Mouse (Mus musculus) megakaryocyte-erythroid progenitor cell, adult 5-6 weeks (primary cell): ENCODE measurements at regions not wholly inside any gene's neighbourhood (a gene's known extent, or its start where the extent isn't known, plus 50 kb on each side); places are given as distances from the start of the nearest gene placed in this dataset.
A peak's percentile ranks its signal among the peaks of the same experiment; 100 is the strongest.

ENCODE experiments used
- ATAC-seq: replicated peaks from 2 replicates; pipeline ENCODE4 v1.8.0; 2016; ENCODE audit warnings: mild to moderate bottlenecking, inconsistent platforms; ENCODE audit not compliant: severe bottlenecking, poor library complexity, low FRiP score, low TSS enrichment

DNA sequence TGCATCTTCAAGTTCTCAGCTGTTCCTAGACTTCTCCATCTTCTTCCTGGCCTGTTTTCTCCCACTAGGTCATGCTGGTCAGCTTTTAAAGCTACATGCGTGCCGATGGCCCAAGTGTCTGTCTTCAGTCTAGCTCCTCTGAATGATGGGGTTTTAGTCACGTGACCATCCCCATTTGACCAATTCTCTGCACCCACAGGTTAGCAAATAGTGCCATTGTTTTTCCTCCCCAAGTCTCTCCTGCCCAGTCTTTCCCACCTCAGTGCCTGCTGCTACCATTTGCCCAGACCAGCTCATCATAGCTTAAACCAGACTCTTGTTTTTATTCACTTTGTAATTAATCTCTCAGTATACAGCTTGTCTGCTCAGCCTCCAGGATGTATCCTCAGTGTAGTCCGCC, 62.3 kb downstream of the Zfp706 start:
- no peak for ATAC-seq

DNA sequence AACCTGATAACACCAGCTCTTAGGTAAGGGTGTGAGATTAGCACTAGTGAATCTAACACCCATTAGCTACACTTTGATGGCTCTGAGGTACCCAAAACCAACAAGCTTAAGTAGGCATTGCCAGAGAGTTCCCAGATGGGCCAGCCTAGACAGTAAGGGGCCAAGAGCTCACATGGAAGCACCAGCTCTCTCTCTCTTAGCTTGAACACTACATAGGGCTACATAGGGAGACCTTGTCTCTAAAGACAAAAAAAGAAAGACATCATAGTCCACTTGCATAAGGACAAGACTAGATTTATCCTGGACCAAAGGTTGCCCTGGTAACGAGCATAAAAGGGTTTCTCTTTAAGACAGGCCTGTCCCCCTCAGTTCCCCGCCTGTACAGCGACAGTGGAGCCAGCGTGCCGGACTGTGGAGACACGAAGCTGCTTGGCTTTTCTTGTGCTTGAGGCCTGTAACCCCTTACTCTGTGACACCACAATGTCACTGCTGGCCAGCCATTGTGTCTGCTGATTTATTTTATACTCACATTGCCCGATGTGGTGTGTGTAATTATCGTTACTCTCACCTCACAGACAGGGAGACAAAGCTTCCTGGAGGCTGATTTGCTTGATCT, 62.9 kb downstream of the Zfp706 start:
- ATAC-seq: no peak

DNA sequence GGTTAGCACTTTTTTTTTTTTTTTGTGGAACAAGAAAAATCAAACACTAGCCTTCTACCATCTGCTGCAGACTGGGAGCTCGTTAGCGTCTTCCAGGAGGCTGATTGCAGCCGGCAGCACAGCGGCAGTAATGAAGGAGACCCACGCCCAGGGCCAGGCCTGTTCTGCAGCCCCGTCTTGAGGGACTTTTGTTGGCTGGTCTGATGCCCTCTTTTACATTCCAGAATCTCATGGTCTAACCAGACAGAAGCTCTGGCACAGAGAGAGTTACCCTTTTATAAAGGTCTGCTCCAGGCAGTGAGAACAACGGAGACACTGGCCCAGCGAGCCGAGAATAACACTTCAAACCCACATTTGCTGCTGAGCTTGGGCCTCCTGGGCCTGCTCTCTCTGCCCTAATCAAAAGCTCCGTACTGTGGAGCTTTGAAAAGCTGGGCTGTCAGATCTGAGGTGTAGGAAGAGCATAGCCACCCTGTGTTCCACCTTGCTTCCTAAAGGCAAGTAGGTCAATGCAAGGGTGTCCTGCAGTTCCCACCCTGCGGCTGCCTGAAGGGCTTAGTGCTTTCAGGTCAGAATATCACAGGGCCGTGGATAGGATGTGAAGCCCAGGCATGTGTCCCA, 64.0 kb downstream of the Zfp706 start:
- no peak for ATAC-seq

DNA sequence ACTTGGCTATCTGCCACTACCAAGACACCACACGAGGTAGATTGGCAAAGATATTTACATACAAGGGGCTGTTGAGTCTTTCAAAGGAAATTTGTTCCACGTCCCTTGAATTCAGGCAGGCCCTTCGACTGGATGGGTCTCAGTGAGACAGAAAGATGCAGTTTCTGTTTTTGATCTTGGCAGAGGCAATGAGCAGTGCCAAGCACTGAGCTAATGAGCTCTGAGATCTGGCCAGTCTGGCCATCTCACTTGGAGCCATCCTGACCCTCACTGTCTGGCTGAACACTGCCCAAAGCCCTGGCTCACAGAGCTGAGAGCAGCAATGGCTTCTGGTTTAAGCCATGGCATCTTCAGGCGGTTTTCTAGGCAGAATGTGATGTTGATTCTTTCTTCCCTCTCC, 65.3 kb downstream of the Zfp706 start:
- no peak for ATAC-seq

DNA sequence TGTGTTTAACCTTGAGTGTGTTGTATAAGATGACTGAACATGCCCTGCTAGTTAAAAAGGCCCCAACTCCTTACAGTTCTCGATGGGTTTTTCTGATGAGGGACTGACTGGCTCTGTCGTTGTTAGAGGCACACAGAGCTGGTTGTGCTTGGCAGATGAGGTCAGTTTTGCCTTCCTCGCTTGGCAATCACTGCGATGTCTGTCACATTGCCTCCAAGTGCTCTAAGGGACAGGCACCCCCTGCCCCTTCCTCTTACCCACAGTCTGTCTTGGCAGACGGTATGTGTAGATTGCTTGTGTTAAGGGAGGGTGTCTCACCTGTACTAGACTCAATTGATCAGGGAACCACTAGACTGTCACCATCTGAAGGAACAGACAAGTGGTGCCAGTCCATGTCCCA, 65.8 kb downstream of the Zfp706 start:
- no peak for ATAC-seq

DNA sequence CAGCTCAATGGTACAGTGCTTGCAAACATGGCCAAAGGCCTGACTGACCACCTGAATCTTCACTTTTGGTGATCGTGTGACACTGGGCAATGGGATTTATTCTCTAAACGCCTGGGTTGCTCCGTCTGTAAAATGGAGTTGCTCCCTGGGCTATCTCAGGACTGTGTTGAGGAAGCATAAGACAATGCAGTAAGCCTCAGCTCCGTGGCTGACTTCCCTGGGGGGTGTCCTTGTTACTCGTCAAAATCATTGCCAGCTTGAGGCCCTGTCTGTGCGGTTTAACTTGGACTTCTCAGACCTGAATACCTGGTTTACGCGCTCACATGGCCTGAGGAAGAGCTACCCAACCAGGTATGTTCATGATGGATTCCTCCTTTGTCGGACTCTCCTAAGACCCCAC, 68.0 kb downstream of the Zfp706 start:
- no peak for ATAC-seq

DNA sequence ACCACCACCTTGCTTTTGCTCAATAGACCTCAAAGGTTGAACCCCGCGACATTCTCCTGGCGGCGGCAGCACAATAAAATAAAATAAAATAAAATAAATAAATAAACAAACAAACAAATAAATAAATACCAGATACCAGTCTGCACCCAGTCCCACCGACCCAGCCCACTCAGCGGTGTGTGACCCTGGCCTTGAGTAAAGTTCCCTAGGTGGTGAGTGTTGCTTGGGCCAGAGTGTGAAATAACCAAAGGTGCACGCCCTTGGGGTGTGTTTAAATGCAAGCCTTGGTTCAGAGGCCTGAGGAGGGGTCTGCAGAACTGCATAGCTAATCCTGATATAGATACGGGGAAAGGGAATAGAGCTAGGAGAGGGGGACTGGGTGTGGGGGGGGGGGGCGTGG, 68.4 kb downstream of the Zfp706 start:
- ATAC-seq: no peak

DNA sequence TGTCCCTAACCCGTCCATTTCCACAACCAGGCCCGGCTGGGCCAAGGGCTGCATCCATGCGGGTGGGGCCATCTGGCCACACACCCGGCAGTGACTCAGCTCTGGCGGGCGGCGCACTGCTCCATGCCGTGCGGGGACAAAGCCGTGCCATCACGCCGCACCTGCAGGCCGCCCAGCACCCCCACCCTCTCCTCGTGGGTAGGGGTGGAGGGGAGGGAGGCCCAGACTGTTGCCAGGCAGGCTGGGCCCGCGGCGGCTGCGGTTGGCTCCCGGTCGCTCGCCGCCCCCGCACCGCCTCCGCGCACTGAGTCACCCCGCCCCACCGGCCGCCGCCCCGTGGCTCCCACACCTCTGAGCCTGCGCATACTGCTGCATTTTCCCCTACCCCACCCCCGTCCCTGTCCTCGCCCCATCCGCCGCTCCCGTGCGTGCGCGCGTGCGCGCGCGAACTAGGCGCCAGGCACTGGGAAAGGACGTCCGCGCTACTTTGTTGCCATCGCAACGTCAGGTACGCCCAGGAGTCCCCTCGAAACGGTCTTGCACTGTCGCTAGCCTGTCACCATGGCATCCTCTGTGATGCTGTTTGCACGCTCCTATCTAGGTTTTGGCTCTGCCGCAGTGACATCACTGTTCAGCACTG, 68.9 kb downstream of the Zfp706 start:
- ATAC-seq: peak; percentile 78

DNA sequence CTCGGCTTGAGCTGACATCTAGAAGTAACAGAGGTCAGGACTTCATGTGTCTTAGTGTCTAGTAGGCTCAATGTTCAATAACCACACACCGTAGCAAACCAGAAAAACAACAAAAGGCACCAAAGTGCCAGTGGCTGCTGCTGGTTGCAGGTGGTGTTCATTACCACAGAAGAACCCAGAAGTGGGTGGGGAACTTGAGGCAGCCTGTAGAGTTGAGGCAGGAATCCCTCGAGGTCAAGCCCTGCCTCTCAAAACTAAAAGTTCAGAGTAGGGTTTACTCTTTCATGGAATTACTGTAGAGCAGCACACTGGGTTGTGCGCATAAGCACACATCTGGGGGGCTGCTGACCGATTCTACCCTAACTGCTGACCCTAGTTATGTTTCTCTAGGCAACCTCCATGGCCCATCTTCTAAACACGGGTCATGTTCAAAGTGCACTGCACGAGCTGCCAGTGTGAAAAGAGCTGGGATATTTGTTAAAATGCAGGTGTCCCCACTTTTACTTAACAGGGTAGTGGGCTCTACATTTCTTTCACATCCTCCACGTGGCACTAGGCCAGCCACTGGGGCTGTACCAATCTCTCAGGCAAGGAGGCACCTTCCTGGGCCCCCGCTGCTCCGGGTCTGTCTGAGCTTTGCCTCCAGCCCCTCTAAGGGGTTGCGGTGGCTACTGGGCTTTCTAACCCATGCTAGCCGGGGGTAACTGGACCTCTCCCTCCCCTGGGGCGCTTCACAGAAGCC, 69.6 kb downstream of the Zfp706 start:
- no peak for ATAC-seq

DNA sequence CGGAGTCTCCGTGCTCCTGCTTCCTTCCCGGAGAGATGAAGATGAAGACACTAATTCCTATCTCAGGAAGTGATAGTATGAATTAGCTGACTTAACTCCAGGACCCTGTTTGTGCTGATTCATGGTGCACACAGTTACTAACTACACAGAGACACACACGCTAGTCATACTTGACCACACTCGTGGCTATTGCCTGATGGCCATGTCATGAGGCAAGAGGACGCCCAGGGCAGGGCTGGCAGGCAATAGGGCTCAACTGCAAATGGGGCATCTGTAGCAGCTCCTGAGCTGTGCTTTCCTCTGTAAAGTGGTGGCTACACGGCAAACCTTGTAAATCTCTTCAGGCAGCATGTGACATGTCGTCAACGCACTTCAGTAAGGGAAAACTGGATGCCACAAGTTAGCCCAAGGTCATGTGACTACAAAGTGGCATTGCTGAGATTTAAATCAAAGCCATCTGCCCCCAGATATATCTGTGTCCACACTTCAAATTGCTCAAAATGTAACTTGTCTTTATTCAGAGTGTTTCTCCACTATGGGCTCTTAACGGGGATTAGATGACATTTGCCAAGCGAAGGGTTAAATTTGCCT, 70.4 kb downstream of the Zfp706 start:
- no peak for ATAC-seq

DNA sequence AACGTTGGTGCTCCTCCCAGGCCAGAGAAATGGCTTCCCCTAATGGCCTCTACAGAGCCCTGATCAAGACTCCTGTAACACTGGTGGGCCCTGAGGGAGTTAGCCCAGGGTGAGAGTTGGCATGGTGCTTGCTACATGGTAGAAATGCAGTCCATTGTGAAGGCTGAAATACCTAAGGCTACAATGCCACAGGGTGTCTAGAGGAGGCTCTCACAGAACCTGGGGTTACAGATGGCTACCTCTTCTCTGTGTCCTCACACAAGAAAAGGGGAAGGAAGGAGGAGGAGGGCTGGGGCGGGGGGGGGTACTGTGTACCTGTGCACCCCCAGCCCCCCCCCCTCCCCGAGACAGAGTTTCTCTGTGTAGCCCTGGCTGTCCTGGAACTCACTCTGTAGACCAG, 72.8 kb downstream of the Zfp706 start:
- ATAC-seq: no peak

DNA sequence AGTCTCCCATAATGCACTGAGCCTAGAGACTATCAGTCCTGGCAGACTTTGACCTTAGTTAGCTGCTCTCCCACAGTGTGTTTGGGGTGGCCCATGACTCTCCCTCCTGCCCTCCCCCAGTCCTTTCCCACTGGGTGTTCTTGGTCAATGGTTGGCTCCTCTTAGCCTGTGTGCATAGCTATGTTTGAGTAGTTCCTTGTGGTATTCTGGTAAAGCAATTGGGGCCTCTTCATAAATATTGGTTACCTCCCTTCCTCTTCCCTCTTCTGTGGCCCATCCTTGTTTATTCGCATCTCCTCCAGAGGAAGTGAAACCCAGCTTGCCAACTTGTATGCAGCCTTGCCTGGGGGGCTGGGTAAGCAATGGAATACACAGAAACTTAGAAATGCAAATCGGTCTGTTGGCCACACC, 74.0 kb downstream of the Zfp706 start:
- ATAC-seq: no peak

DNA sequence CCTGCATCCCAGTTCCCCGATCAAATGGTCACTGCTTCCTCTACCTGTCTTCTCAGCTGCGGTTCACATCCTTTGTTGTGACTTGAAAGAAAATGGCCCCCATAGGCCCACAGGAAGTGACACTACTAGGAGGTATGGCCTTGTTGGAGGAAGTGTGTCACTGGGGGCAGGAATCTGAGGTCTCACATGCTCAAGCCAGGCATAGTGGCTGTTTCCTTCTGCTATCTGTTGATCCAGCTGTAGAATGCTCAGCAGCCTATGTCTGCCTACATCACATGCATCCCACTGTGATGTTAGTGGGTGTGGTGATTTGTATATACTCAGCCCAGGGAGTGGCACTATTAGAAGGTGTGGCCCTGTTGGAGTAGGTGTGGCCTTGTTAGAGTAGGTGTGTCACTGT, 76.1 kb downstream of the Zfp706 start:
- ATAC-seq: peak; percentile 54; the same call in 1 of the 2 replicates

DNA sequence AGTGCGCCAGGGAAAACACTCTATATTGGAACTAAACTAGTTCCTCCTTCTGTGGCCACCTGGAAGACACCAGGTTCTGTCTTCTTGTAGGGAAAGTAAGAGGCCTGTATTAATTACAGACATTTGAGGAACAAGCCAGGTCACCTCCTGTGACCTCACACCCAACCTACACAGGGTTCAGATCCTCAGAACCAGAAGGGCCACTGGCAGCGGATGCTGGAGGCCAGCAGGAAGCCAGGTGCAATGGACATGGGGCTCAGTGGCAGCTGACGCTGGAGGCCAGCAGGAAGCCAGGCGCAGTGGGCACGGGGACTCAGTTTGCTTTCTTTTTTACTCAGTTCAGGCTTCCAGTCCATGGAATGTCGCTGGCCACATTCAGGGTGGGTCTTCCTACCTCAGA, 77.1 kb downstream of the Zfp706 start:
- no peak for ATAC-seq

DNA sequence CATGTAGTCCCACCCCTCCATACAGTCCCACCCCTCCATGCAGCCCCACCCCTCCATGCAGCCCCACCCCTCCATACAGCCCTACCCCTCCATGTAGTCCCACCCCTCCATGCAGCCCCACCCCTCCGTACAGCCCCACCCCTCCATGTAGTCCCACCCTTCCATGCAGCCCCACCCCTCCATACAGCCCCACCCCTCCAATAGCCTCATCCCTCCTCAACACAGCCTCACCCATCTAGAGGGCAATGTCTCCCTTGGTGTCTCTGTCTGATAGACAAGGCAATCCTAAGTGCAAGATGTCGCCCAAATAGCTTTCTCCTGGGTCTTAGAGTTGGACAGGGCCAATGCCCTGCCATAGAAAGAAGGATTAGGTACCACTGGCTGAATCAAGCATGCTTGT, 77.8 kb downstream of the Zfp706 start:
- 0 out of 2 replicates have a peak, but pooled peaks have one; percentile 41 for ATAC-seq

DNA sequence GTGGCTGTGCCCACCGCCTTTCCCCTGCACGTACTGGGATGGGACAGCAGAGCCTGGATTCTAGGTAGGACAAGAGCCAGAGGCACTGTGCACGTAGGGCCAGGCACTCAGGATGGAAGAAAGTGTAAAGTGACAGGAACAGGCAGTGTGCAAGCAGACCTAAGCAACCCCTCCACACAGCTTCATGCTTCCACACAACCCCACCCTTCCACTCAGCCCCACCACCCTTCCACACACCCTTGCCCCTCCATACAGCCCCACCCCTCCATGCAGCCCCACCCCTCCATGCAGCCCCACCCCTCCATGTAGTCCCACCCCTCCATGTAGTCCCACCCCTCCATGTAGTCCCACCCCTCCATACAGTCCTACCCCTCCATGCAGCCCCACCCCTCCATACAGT, 78.5 kb downstream of the Zfp706 start:
- ATAC-seq: no peak

DNA sequence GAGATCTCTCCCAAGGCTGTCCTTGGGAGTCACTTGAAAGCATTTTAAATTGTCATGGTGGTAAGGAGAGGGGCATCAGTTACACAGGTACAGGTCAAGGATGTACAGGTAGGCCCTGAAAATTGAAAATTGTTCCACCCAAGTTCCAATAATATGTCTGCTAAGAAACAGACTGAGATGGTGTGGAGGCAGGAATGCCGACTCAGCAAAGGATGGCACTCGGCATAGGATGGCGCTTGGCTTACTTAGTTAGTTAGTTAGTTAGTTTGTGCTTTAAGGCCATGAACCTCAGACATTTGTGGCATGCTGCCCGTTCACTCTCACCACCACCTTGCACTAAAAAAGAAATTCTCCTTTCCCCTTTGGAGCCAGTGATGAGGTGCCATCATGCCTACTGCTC, 78.9 kb downstream of the Zfp706 start:
- ATAC-seq: no peak

DNA sequence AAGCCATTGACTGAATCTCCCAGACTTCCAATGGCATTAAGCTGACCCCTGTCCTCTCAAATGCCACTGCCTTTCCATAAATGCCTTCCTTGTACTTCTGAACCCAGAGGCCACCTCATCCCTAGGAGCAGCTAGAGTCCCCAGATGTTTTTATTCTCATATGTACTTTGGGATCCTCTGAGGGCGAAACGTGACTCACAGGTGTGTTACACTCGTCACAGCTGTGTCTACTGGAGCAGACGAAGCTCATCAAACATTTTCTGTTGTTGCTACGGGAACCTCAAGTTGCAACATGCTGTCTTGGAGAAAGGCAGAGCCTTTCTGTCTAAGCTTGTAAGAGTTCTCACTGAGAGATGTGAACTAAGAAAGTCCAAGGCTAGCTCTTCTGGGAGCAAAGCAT, 80.1 kb downstream of the Zfp706 start:
- ATAC-seq: no peak

DNA sequence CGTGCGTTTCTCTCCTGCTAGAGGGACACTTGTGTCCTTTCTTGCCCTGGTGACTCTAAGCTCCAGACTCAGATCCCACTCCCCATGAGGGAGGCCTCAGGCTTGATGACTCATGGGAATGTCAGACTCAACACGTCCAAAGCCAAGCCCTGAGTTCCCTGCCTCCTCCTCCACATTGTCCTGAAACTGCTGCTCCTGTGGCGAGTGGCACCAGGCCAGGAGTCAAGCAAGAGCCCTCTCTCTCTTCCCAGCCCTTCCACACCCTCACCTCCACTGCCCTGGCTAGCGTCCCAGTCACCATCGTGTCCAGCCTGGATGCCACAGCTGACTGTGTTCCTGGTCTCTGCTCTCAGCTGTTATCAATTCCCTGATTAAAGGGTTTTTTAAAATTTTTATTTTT, 83.4 kb downstream of the Zfp706 start:
- ATAC-seq: no peak

DNA sequence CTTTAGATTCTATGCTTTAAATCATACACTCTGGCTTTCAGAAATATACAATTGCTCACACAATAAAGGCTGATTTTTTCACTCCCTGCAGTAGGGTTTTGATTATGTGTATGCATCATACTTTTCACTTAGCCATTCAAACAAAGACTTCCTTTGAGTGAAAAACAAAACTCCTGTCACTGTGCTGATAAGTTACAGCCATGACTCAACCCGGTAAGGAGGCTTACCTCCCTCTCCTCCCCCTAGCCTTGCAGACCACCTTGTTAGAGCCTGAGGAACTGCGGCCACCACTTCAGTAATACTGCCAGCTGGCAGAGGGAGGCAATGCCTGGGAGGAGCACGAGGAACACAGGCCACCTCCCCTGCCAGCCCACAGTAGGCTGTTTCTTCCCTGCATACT, 86.2 kb downstream of the Zfp706 start:
- ATAC-seq: no peak
